10 mouse cellular contexts compared by ENCODE assay signal in the genomic region with DNA sequence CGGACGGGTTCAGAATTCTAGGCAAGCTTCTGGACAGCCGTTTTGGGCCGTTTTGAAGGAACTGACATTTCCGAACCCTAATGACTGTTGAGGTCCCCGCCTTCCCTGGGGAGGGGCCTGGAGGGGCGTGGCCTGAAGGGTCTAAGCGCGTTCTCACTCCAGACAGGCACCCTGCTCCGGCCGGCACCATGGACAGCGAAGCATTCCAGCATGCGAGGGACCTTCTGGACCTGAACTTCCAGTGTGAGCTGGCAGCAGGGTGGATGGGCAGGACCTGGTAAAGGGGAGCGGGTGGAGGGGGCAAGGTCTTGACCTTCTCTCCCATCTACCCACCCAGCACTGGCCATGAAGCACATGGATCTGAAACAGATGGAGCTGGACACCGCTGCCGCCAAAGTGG. TPM values are rescaled to one million over a fixed set of nuclear protein-coding genes. Genes with fewer than 3 reads are reported as not detected.
DNase-seq lines count a peak whose midpoint lies in the region; ATAC-seq and TF ChIP-seq lines count a peak whose summit lies in the region.
"Had no signal": no experiment of that assay in that cellular context is flagged by ENCODE, and none has a peak within 500 bp of the region (broad histone marks: within the 10 kb centered on the region; RNA-seq: fewer than 3 reads in every experiment).

No protein-coding gene starts in this region.

- H3K4me1 ChIP-seq in heart, embryonic 12.5 days (replicated peaks) = peaks cover 17% of the 10 kb centered on the region
- H3K4me1 ChIP-seq in heart, embryonic 10.5 days = peaks cover 18% of the 10 kb centered on the region
- H3K4me1 ChIP-seq in lung, embryonic 14.5 days (ENCODE audit: insufficient read depth) = no peaks in the 10 kb centered on the region
- H3K4me1 ChIP-seq in midbrain, postnatal 0 days (ENCODE audit: insufficient read depth, low read length) = no peaks in the 10 kb centered on the region

- H3K4me2 ChIP-seq in heart, embryonic 12.5 days = no peak overlapping the region
- no peak overlapping the region for H3K4me2 ChIP-seq in lung, embryonic 14.5 days
- no peak overlapping the region for H3K4me2 ChIP-seq in midbrain, postnatal 0 days (ENCODE audit: low read depth, low read length, poor library complexity, severe bottlenecking)
- H3K4me2 ChIP-seq: limb, embryonic 15.5 days; neural tube, embryonic 12.5 days had no signal

- no peak overlapping the region for H3K27ac ChIP-seq in heart, embryonic 12.5 days (ENCODE audit: poor library complexity, severe bottlenecking)
- H3K27ac ChIP-seq in heart, embryonic 10.5 days = no peak overlapping the region
- no peak overlapping the region for H3K27ac ChIP-seq in lung, embryonic 14.5 days (ENCODE audit: low read depth)
- no peak overlapping the region for H3K27ac ChIP-seq in midbrain, postnatal 0 days (ENCODE audit: low read depth, low read length)
- H3K27ac ChIP-seq: limb, embryonic 15.5 days; neural tube, embryonic 12.5 days had no signal

- WGBS in heart, embryonic 12.5 days = 18% methylated on average over 16 of the region's 16 CpGs
- WGBS in heart, embryonic 10.5 days = 18% methylated on average over 16 of the region's 16 CpGs
- 15% methylated on average over 16 of the region's 16 CpGs for WGBS in lung, embryonic 14.5 days
- 34% methylated on average over 16 of the region's 16 CpGs for WGBS in midbrain, postnatal 0 days

- no peak for DNase-seq in heart, embryonic 10.5 days (ENCODE audit: low spot score)
- peak; percentile 74 for DNase-seq in ZHBTc4 (ENCODE audit: low read depth, low spot score)
- DNase-seq in kidney, adult 18-20 months = peak; percentile 50
- peak; percentile 77 for DNase-seq in lung, embryonic 14.5 days
- DNase-seq in spleen, adult 18-20 months = no peak
- no peak for DNase-seq in midbrain, postnatal 0 days (ENCODE audit: low spot score)

- H3K27me3 ChIP-seq in heart, embryonic 12.5 days (replicated peaks) = peaks cover 13% of the 10 kb centered on the region; the same call in 1 of the 2 replicates
- peaks cover 16% of the 10 kb centered on the region for H3K27me3 ChIP-seq in heart, embryonic 10.5 days (ENCODE audit: insufficient read depth, poor library complexity, severe bottlenecking)
- no peaks in the 10 kb centered on the region for H3K27me3 ChIP-seq in lung, embryonic 14.5 days (ENCODE audit: insufficient read depth, low read length)
- H3K27me3 ChIP-seq in midbrain, postnatal 0 days (ENCODE audit: insufficient read depth, low read length) = no peaks in the 10 kb centered on the region; the same call in 1 of the 2 replicates

- 0 out of 2 replicates have a peak, but pooled peaks have one; percentile 27 for ATAC-seq in heart, embryonic 12.5 days (ENCODE audit: insufficient number of reproducible peaks, low FRiP score)
- ATAC-seq in lung, embryonic 14.5 days (ENCODE audit: insufficient read depth) = no peak
- no peak for ATAC-seq in megakaryocyte-erythroid progenitor cell, adult 5-6 weeks (replicated peaks; ENCODE audit: low FRiP score, low TSS enrichment, poor library complexity, severe bottlenecking)
- ATAC-seq in midbrain, postnatal 0 days (ENCODE audit: low FRiP score) = no peak

- H3K9ac ChIP-seq in heart, embryonic 12.5 days = no peak overlapping the region
- H3K9ac ChIP-seq in lung, embryonic 14.5 days = no peak overlapping the region
- H3K9ac ChIP-seq in midbrain, postnatal 0 days (replicated peaks; ENCODE audit: low read length, poor library complexity, severe bottlenecking) = no peak overlapping the region
- H3K9ac ChIP-seq: limb, embryonic 15.5 days; neural tube, embryonic 12.5 days had no signal

- H3K4me3 ChIP-seq in heart, embryonic 12.5 days = no peak overlapping the region
- H3K4me3 ChIP-seq in heart, embryonic 10.5 days = no peak overlapping the region
- no peak overlapping the region for H3K4me3 ChIP-seq in lung, embryonic 14.5 days (ENCODE audit: low read depth, low read length)
- H3K4me3 ChIP-seq in midbrain, postnatal 0 days (ENCODE audit: low read depth, low read length) = no peak overlapping the region
- H3K4me3 ChIP-seq: limb, embryonic 15.5 days; neural tube, embryonic 12.5 days had no signal

- TF ChIP-seq CTCF in lung, embryonic 14.5 days (IDR thresholded peaks at IDR 0.05; ENCODE audit: low read depth) = no peak
- no peak for TF ChIP-seq CTCF in midbrain, postnatal 0 days (IDR thresholded peaks at IDR 0.05)

- peaks cover 41% of the 10 kb centered on the region for H3K36me3 ChIP-seq in heart, embryonic 12.5 days
- peaks cover 61% of the 10 kb centered on the region for H3K36me3 ChIP-seq in heart, embryonic 10.5 days
- H3K36me3 ChIP-seq in lung, embryonic 14.5 days (ENCODE audit: insufficient read depth) = 0 out of 2 replicates have a peak, but pooled peaks cover 4% of the 10 kb centered on the region
- no peaks in the 10 kb centered on the region for H3K36me3 ChIP-seq in midbrain, postnatal 0 days (ENCODE audit: insufficient read depth, low read length)
- H3K36me3 ChIP-seq: neural tube, embryonic 12.5 days had no signal

- no peaks in the 10 kb centered on the region for H3K9me3 ChIP-seq in heart, embryonic 12.5 days (replicated peaks)
- no peaks in the 10 kb centered on the region for H3K9me3 ChIP-seq in heart, embryonic 10.5 days
- H3K9me3 ChIP-seq in lung, embryonic 14.5 days (ENCODE audit: low read depth, low read length) = no peaks in the 10 kb centered on the region
- no peaks in the 10 kb centered on the region for H3K9me3 ChIP-seq in midbrain, postnatal 0 days (ENCODE audit: low read length)
- H3K9me3 ChIP-seq: limb, embryonic 15.5 days; neural tube, embryonic 12.5 days had no signal

RNA-seq across cellular contexts. Expression of gene Ppp1r13l, which starts 8.8 kb away (rescaled TPM):
- 17.5 and 19.4 TPM in 2 replicates for polyA plus RNA-seq in heart, embryonic 12.5 days (2016; fragmentation: Nextera tagmentation; extraction: Ambion mirVana)
- polyA plus RNA-seq in heart, embryonic 10.5 days (2016; fragmentation: Nextera tagmentation; extraction: Ambion mirVana) = 12.0 and 16.2 TPM in 2 replicates
- polyA plus RNA-seq in lung, embryonic 14.5 days (2014; fragmentation: Nextera tagmentation; extraction: Ambion mirVana) = 5.4 and 7.9 TPM in 2 replicates
- total RNA-seq in megakaryocyte-erythroid progenitor cell, adult 5-6 weeks (2014; fragmentation: Nextera tagmentation) = 4.3 and 6.5 TPM in 2 replicates
- 0.30 TPM in 1 of 2 replicates, not detected in the other for total RNA-seq in megakaryocyte-erythroid progenitor cell, adult 5-6 weeks (2017)
- total RNA-seq in midbrain, postnatal 0 days (2014; rRNA removed) = 0.52 and 1.0 TPM in 2 replicates
- polyA plus RNA-seq in midbrain, postnatal 0 days (2015; fragmentation: Nextera tagmentation; extraction: Ambion mirVana) = 1.5 and 2.0 TPM in 2 replicates

RNA-seq across cellular contexts. Expression of gene Cd3eap, which starts 9.1 kb away (rescaled TPM):
- 17.6 and 18.4 TPM in 2 replicates for polyA plus RNA-seq in heart, embryonic 12.5 days (2016; fragmentation: Nextera tagmentation; extraction: Ambion mirVana)
- polyA plus RNA-seq in heart, embryonic 10.5 days (2016; fragmentation: Nextera tagmentation; extraction: Ambion mirVana) = 23.2 and 27.8 TPM in 2 replicates
- polyA plus RNA-seq in lung, embryonic 14.5 days (2014; fragmentation: Nextera tagmentation; extraction: Ambion mirVana) = 21.3 and 24.2 TPM in 2 replicates
- 17.2 and 36.6 TPM in 2 replicates for total RNA-seq in megakaryocyte-erythroid progenitor cell, adult 5-6 weeks (2014; fragmentation: Nextera tagmentation)
- total RNA-seq in megakaryocyte-erythroid progenitor cell, adult 5-6 weeks (2017) = 34.9 and 47.7 TPM in 2 replicates
- total RNA-seq in midbrain, postnatal 0 days (2014; rRNA removed) = 8.7 and 14.0 TPM in 2 replicates
- 21.5 and 21.6 TPM in 2 replicates for polyA plus RNA-seq in midbrain, postnatal 0 days (2015; fragmentation: Nextera tagmentation; extraction: Ambion mirVana)

RNA-seq across cellular contexts. Expression of gene Ercc2, which starts 13.4 kb away (rescaled TPM):
- 15.9 and 17.5 TPM in 2 replicates for polyA plus RNA-seq in heart, embryonic 12.5 days (2016; fragmentation: Nextera tagmentation; extraction: Ambion mirVana)
- polyA plus RNA-seq in heart, embryonic 10.5 days (2016; fragmentation: Nextera tagmentation; extraction: Ambion mirVana) = 19.2 and 19.3 TPM in 2 replicates
- 11.4 and 12.1 TPM in 2 replicates for polyA plus RNA-seq in lung, embryonic 14.5 days (2014; fragmentation: Nextera tagmentation; extraction: Ambion mirVana)
- 27.7 and 39.0 TPM in 2 replicates for total RNA-seq in megakaryocyte-erythroid progenitor cell, adult 5-6 weeks (2014; fragmentation: Nextera tagmentation)
- total RNA-seq in megakaryocyte-erythroid progenitor cell, adult 5-6 weeks (2017) = 18.7 and 21.2 TPM in 2 replicates
- 63.0 and 68.3 TPM in 2 replicates for total RNA-seq in midbrain, postnatal 0 days (2014; rRNA removed)
- 22.9 and 26.6 TPM in 2 replicates for polyA plus RNA-seq in midbrain, postnatal 0 days (2015; fragmentation: Nextera tagmentation; extraction: Ambion mirVana)

RNA-seq across cellular contexts. Expression of gene Ercc1, which starts 23.8 kb away (rescaled TPM):
- polyA plus RNA-seq in heart, embryonic 12.5 days (2016; fragmentation: Nextera tagmentation; extraction: Ambion mirVana) = 59.2 and 66.0 TPM in 2 replicates
- 74.0 and 84.2 TPM in 2 replicates for polyA plus RNA-seq in heart, embryonic 10.5 days (2016; fragmentation: Nextera tagmentation; extraction: Ambion mirVana)
- 88.6 and 90.5 TPM in 2 replicates for polyA plus RNA-seq in lung, embryonic 14.5 days (2014; fragmentation: Nextera tagmentation; extraction: Ambion mirVana)
- 31.3 and 51.5 TPM in 2 replicates for total RNA-seq in megakaryocyte-erythroid progenitor cell, adult 5-6 weeks (2014; fragmentation: Nextera tagmentation)
- 19.8 and 23.8 TPM in 2 replicates for total RNA-seq in megakaryocyte-erythroid progenitor cell, adult 5-6 weeks (2017)
- total RNA-seq in midbrain, postnatal 0 days (2014; rRNA removed) = 50.3 and 71.4 TPM in 2 replicates
- polyA plus RNA-seq in midbrain, postnatal 0 days (2015; fragmentation: Nextera tagmentation; extraction: Ambion mirVana) = 67.7 and 71.0 TPM in 2 replicates

RNA-seq across cellular contexts. Expression of gene Klc3, which starts 35.5 kb away (rescaled TPM):
- polyA plus RNA-seq in heart, embryonic 12.5 days (2016; fragmentation: Nextera tagmentation; extraction: Ambion mirVana) = 4.2 and 4.6 TPM in 2 replicates
- polyA plus RNA-seq in heart, embryonic 10.5 days (2016; fragmentation: Nextera tagmentation; extraction: Ambion mirVana) = 4.4 and 5.8 TPM in 2 replicates
- polyA plus RNA-seq in lung, embryonic 14.5 days (2014; fragmentation: Nextera tagmentation; extraction: Ambion mirVana) = 6.5 and 7.5 TPM in 2 replicates
- not detected in 2 replicates for total RNA-seq in megakaryocyte-erythroid progenitor cell, adult 5-6 weeks (2014; fragmentation: Nextera tagmentation)
- total RNA-seq in megakaryocyte-erythroid progenitor cell, adult 5-6 weeks (2017) = 0.61 TPM in 1 of 2 replicates, not detected in the other
- 1.2 and 1.9 TPM in 2 replicates for total RNA-seq in midbrain, postnatal 0 days (2014; rRNA removed)
- 1.2 and 1.4 TPM in 2 replicates for polyA plus RNA-seq in midbrain, postnatal 0 days (2015; fragmentation: Nextera tagmentation; extraction: Ambion mirVana)

Comparison
In these comparisons a context has a peak if more than half of its experiments do, and no peak if none do; other contexts are left out.
1. DNase-seq: peak in ZHBTc4 (single experiment), kidney, adult 18-20 months (single experiment) and lung, embryonic 14.5 days (single experiment); none in heart, embryonic 10.5 days (single experiment), spleen, adult 18-20 months (0 of 2) and midbrain, postnatal 0 days (single experiment).